Mouse (Mus musculus) myocyte (in vitro differentiated cells): Measurements from ENCODE around the gene Rab6a.

Experiments
- CEBPB ChIP-seq: IDR thresholded peaks from 2 replicates; pipeline ENCODE4 v1.6.1; 2011; ENCODE audit warnings: mild to moderate bottlenecking, moderate library complexity; ENCODE audit not compliant: poor library complexity, insufficient read depth, severe bottlenecking
- E2F4 ChIP-seq: IDR thresholded peaks from one replicate; pipeline ENCODE4 v1.6.1; 2011; ENCODE audit warnings: mild to moderate bottlenecking, control low read depth, moderate library complexity; ENCODE audit not compliant: insufficient read depth
- MAX ChIP-seq: IDR thresholded peaks from one replicate; pipeline ENCODE4 v1.6.1; 2011; ENCODE audit warnings: low read depth, mild to moderate bottlenecking, control low read depth
- MYOD1 ChIP-seq, 3 experiments: IDR thresholded peaks; one replicate each; pipeline ENCODE4 v1.6.1; 2011; ENCODE audit warnings: control low read depth in 2 of 3, low read depth in 2 of 3, mild to moderate bottlenecking in 2 of 3, moderate library complexity in 1 of 3; ENCODE audit not compliant: insufficient read length in 2 of 3, control insufficient read depth in 1 of 3
- MYOG ChIP-seq, 3 experiments: IDR thresholded peaks; one replicate each; pipeline ENCODE4 v1.6.1; 2011; ENCODE audit warnings: control low read depth in 2 of 3, low read depth in 2 of 3, mild to moderate bottlenecking in 2 of 3; ENCODE audit not compliant: insufficient read length in 2 of 3, control insufficient read depth in 1 of 3, insufficient read depth in 1 of 3
- POLR2A ChIP-seq: IDR thresholded peaks from one replicate; pipeline ENCODE4 v1.6.1; 2011; ENCODE audit warnings: low read depth, mild to moderate bottlenecking, control low read depth, moderate library complexity; ENCODE audit not compliant: insufficient read length
- POLR2AphosphoS2 ChIP-seq: IDR thresholded peaks from one replicate; pipeline ENCODE4 v1.6.1; 2011; ENCODE audit warnings: low read depth, control low read depth; ENCODE audit not compliant: insufficient read length
- REST ChIP-seq: IDR thresholded peaks from one replicate; pipeline ENCODE4 v1.6.1; 2011; ENCODE audit warnings: mild to moderate bottlenecking, control low read depth, moderate library complexity; ENCODE audit not compliant: insufficient read depth, insufficient read length
- TCF12 ChIP-seq: IDR thresholded peaks from one replicate; pipeline ENCODE4 v1.6.1; 2011; ENCODE audit warnings: mild to moderate bottlenecking, control low read depth; ENCODE audit not compliant: poor library complexity, insufficient read depth, severe bottlenecking
- TCF3 ChIP-seq: IDR thresholded peaks from one replicate; pipeline ENCODE4 v1.6.1; 2011; ENCODE audit warnings: low read depth, control low read depth; ENCODE audit not compliant: insufficient read length
- USF1 ChIP-seq: IDR thresholded peaks from one replicate; pipeline ENCODE4 v1.6.1; 2011; ENCODE audit warnings: low read depth, mild to moderate bottlenecking, control low read depth, moderate library complexity

GRCm38 (mm10) chr7:100661264-100661663 is 54.1 kb downstream of the Rab6a start:
- TF ChIP-seq POLR2A = no peak
- no peak for TF ChIP-seq USF1
- no peak for TF ChIP-seq MYOG (IDR thresholded peaks at IDR 0.05; ENCODE audit: control insufficient read depth in 1 of 3, insufficient read depth in 1 of 3, insufficient read length in 2 of 3, low read depth in 2 of 3)
- TF ChIP-seq MAX = no peak
- TF ChIP-seq E2F4 = no peak
- no peak for TF ChIP-seq MYOD1 (IDR thresholded peaks at IDR 0.05; ENCODE audit: control insufficient read depth in 1 of 3, insufficient read length in 2 of 3, low read depth in 2 of 3)
- no peak for TF ChIP-seq CEBPB
- TF ChIP-seq TCF12 = no peak
- no peak for TF ChIP-seq REST
- no peak for TF ChIP-seq POLR2AphosphoS2
- no peak for TF ChIP-seq TCF3
